Mouse (Mus musculus) C2C12 (cell line): ENCODE measurements around the gene Tfap2a.

ENCODE experiments used
- CEBPB ChIP-seq: IDR thresholded peaks from one replicate; pipeline ENCODE4 v1.6.1; 2011; ENCODE audit warnings: low read depth, mild to moderate bottlenecking, control low read depth, moderate library complexity
- CTCF ChIP-seq: IDR thresholded peaks from one replicate; pipeline ENCODE4 v1.5.1; 2011; ENCODE audit not compliant: control insufficient read depth, insufficient read depth, insufficient read length

DNA sequence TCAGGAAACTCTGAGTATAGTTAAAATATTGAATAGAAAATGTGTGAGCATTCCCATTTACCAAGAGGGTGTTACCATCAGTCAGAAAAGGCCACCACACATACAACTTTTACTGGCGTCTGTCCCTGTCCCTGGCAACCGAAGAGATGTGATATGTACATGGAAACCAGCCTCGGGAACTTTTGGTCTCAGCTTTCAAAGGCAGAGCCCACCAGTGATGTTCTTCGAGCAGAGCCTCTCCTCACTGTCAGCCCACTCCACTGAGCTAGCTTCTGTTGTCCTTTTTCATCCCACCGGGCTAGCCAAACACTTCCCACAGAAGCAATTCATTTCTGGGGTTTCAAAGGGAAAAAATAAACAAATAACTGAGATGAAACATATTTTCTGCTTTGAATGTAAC lies 29.9 kb downstream of the Tfap2a start:
- TF ChIP-seq CTCF: no peak
- TF ChIP-seq CEBPB: no peak
